Mouse (Mus musculus): ENCODE results near the gene Brsk1.

DNA sequence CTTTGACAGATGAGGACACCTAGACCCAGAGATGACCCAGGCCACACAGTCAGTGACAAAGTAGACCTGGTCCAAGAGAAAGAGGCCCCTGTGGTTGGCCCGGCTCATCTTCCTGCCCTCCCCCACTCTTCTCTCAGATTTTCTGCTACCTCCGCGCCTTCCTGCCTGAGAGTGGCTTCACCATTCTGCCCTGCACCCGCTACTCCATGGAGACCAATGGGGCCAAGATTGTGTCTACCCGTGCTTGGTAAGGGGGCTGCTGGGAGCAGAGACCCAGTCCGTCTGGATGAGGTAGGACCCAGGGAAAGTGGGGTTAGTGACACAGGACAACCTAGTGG is 52.0 kb downstream of the Brsk1 start:
- TF ChIP-seq CTCF (IDR thresholded peaks at IDR 0.05; ENCODE audit: low read depth, low read length) (no peak), POLR2AphosphoS5 (IDR thresholded peaks at IDR 0.05; ENCODE audit: insufficient replicate concordance, low read depth, low read length) (no peak), GATA1 (IDR thresholded peaks at IDR 0.05; ENCODE audit: borderline replicate concordance, low read length) (no peak), TAL1 (conservative IDR thresholded peaks at IDR 0.05; ENCODE audit: low read depth, low read length) (no peak), GATA2 (IDR thresholded peaks at IDR 0.05; ENCODE audit: borderline replicate concordance, low read depth, low read length) (no peak)

All from G1E (cell line).